Mouse (Mus musculus) liver, embryonic 14.5 days (tissue): ENCODE results near the gene Ppm1d. TPM values are rescaled to one million over a fixed set of nuclear protein-coding genes. Genes with fewer than 3 reads are reported as not detected.
A peak's percentile ranks its signal among the peaks of the same experiment; 100 is the strongest.

ENCODE experiments used
- ATAC-seq: fragments of 200-750 bp; cut with Nextera tagmentation; 2 replicates; pipeline ENCODE4 v1.8.0; 2017; ENCODE audit warnings: moderate number of reproducible peaks, mild to moderate bottlenecking, moderate library complexity; ENCODE audit not compliant: insufficient read depth
- DNase-seq, 3 experiments: peaks; one replicate each; pipeline ENCODE4 v3.0.0-alpha.2; 2012 to 2013; ENCODE audit warnings: low read depth in 3 of 3, low spot score in 3 of 3
- H3K27ac ChIP-seq: fragments of 300-500 bp; sonication (generic); 2 replicates; pipeline ENCODE4 v1.5.1; 2014; ENCODE audit warnings: moderate library complexity, mild to moderate bottlenecking, control low read depth, inconsistent platforms
- H3K27me3 ChIP-seq: fragments of 300-500 bp; sonication (generic); 2 replicates; pipeline ENCODE4 v1.6.1; 2014; ENCODE audit warnings: mild to moderate bottlenecking, low read length, moderate library complexity; ENCODE audit not compliant: control insufficient read depth, insufficient read depth
- H3K36me3 ChIP-seq: fragments of 300-500 bp; sonication (generic); replicated peaks from 2 replicates; pipeline ENCODE4 v1.6.1; 2014; ENCODE audit warnings: low read depth; ENCODE audit not compliant: control insufficient read depth, insufficient read depth
- H3K4me1 ChIP-seq, 2 experiments: fragments of 200-500 bp in 1 of 2; fragments of 300-500 bp in 1 of 2; sonication (generic) in 1 of 2; replicated peaks; 2 replicates each; pipeline ENCODE4 v1.6.1; 2012 to 2014; ENCODE audit warnings: antibody characterized with exemption in 1 of 2, inconsistent platforms in 1 of 2, low read length in 1 of 2; ENCODE audit not compliant: control insufficient read depth in 2 of 2, insufficient read depth in 2 of 2
- H3K4me2 ChIP-seq: fragments of 300-500 bp; sonication (generic); 2 replicates; pipeline ENCODE4 v1.6.1; 2014; ENCODE audit warnings: low read depth, mild to moderate bottlenecking, control low read depth, moderate library complexity
- H3K4me3 ChIP-seq, 2 experiments: fragments of 200-500 bp in 1 of 2; fragments of 300-500 bp in 1 of 2; sonication (generic) in 1 of 2; 2 replicates each; pipeline ENCODE4 v1.5.1; 2012 to 2014; ENCODE audit warnings: low read depth in 2 of 2, low read length in 2 of 2, mild to moderate bottlenecking in 2 of 2, control low read depth in 1 of 2, inconsistent platforms in 1 of 2, moderate library complexity in 1 of 2; ENCODE audit not compliant: insufficient read depth in 1 of 2
- H3K9ac ChIP-seq: fragments of 300-500 bp; sonication (generic); replicated peaks from 2 replicates; pipeline ENCODE4 v1.6.1; 2014; ENCODE audit warnings: mild to moderate bottlenecking, control low read depth, moderate library complexity
- H3K9me3 ChIP-seq: fragments of 300-500 bp; sonication (generic); 2 replicates; pipeline ENCODE4 v1.6.1; 2016; ENCODE audit warnings: low read length, mixed read lengths; ENCODE audit not compliant: control insufficient read depth
- CTCF ChIP-seq: IDR thresholded peaks from 2 replicates; pipeline ENCODE4 v1.5.1; 2016; ENCODE audit warnings: antibody characterized with exemption, low read depth, control low read depth
- EP300 ChIP-seq: IDR thresholded peaks from 2 replicates; pipeline ENCODE4 v1.6.1; 2016; ENCODE audit warnings: antibody characterized with exemption, low read depth
- WGBS: fragments of 180-500 bp; shearing (Covaris S2); extraction: QIAGEN DNeasy Blood & Tissue Kit; methylation state at CpG from one replicate; pipeline ENCODE4 v1.1.7; 2014; ENCODE audit not compliant: insufficient replicate concordance; 5-methylcytosine and 5-hydroxymethylcytosine counted together
- polyA plus RNA-seq, 2 experiments: library from polyadenylated mRNA; depleted of rRNA in 1 of 2; stranded (reverse) in 1 of 2; unstranded in 1 of 2; fragments of >200 nt; fragmentation: Nextera tagmentation in 1 of 2; extraction: Ambion mirVana in 1 of 2; gene quantifications; 2 replicates each; pipeline versions ENCODE4 v1.2.1 to v1.2.3; 2012 to 2014

Ppm1d gene
- polyA plus RNA-seq, 2 experiments: 12.5 to 21.9 TPM

- Histone ChIP-seq H3K4me3 (no peak overlapping the region), H3K4me1 (peaks cover 3 to 7% of the 10 kb centered on the region in 2 experiments), H3K9ac (no peak overlapping the region), H3K36me3 (peaks cover 40% of the 10 kb centered on the region), H3K27me3 (no peaks in the 10 kb centered on the region), H3K4me2 (no peak overlapping the region), H3K9me3 (no peaks in the 10 kb centered on the region), H3K27ac (no peak overlapping the region)
- WGBS: 88% methylated on average over 3 of the region's 3 CpGs
- no peak for TF ChIP-seq CTCF
- TF ChIP-seq EP300: no peak
- DNase-seq (no peak), ATAC-seq (no peak)
Measured at GRCm38 (mm10) chr11:85328717-85329116, 17.7 kb downstream of the Ppm1d start.

GRCm38 (mm10) chr11:85329167-85329894, 18.3 kb downstream of the Ppm1d start:
- WGBS: 94% methylated on average over 7 of the region's 7 CpGs
- no peak overlapping the region for H3K27ac ChIP-seq
- peaks cover 46% of the 10 kb centered on the region for H3K36me3 ChIP-seq
- peaks cover under 1% of the 10 kb centered on the region in 2 experiments; a peak in 3 of 4 replicates for H3K4me1 ChIP-seq
- DNase-seq (no peak), ATAC-seq (no peak)
- no peak overlapping the region for H3K4me2 ChIP-seq
- no peak overlapping the region for H3K4me3 ChIP-seq
- H3K27me3 ChIP-seq: no peaks in the 10 kb centered on the region
- no peaks in the 10 kb centered on the region for H3K9me3 ChIP-seq
- no peak for TF ChIP-seq EP300
- no peak for TF ChIP-seq CTCF
- no peak overlapping the region for H3K9ac ChIP-seq

- DNase-seq (peak in 1 of 3 experiments; percentile 39), ATAC-seq (no peak)
- no peak overlapping the region for H3K4me2 ChIP-seq
- 52% methylated on average over 4 of the region's 4 CpGs for WGBS
- TF ChIP-seq EP300 (no peak), CTCF (peak; percentile 90)
- no peaks in the 10 kb centered on the region for H3K27me3 ChIP-seq
- H3K4me3 ChIP-seq: no peak overlapping the region
- H3K4me1 ChIP-seq: peaks cover 12 to 15% of the 10 kb centered on the region in 2 experiments
- no peak overlapping the region for H3K27ac ChIP-seq
- no peaks in the 10 kb centered on the region for H3K9me3 ChIP-seq
- H3K36me3 ChIP-seq: peaks cover 61% of the 10 kb centered on the region
- no peak overlapping the region for H3K9ac ChIP-seq
Measured at GRCm38 (mm10) chr11:85334778-85335177, 23.7 kb downstream of the Ppm1d start.

GRCm38 (mm10) chr11:85339173-85339831, 28.3 kb downstream of the Ppm1d start:
- no peaks in the 10 kb centered on the region for H3K9me3 ChIP-seq
- peak overlapping the region; percentile 84 for H3K9ac ChIP-seq
- no peaks in the 10 kb centered on the region for H3K27me3 ChIP-seq
- WGBS: 20% methylated on average over 6 of the region's 6 CpGs
- H3K4me2 ChIP-seq: peak overlapping the region; percentile 63
- H3K4me1 ChIP-seq: peaks cover 18 to 24% of the 10 kb centered on the region in 2 experiments
- DNase-seq: peak; percentile 91 to 95 (median 92)
- H3K36me3 ChIP-seq: peaks cover 58% of the 10 kb centered on the region
- peak overlapping the region; percentile 98 for H3K27ac ChIP-seq
- ATAC-seq: peak; percentile 94
- H3K4me3 ChIP-seq: peak overlapping the region; percentile 64 to 85
- TF ChIP-seq EP300: peak; percentile 98
- TF ChIP-seq CTCF: peak; percentile 68

- 35% methylated on average over 7 of the region's 7 CpGs for WGBS
- peak overlapping the region; percentile 63 for H3K4me2 ChIP-seq
Measured at GRCm38 (mm10) chr11:85340070-85340616, 29.1 kb downstream of the Ppm1d start.

More at GRCm38 (mm10) chr11:85340070-85340616, 29.1 kb downstream of the Ppm1d start:
- no peaks in the 10 kb centered on the region for H3K9me3 ChIP-seq
- H3K27me3 ChIP-seq: no peaks in the 10 kb centered on the region
- peaks cover 18 to 24% of the 10 kb centered on the region in 2 experiments for H3K4me1 ChIP-seq
- H3K27ac ChIP-seq: peak overlapping the region; percentile 98
- peak overlapping the region; percentile 84 for H3K9ac ChIP-seq
- DNase-seq: peak; percentile 45 to 58 (median 52)
- TF ChIP-seq EP300 (no peak), CTCF (no peak)
- peaks cover 53% of the 10 kb centered on the region for H3K36me3 ChIP-seq
- peak overlapping the region; percentile 64 to 85 for H3K4me3 ChIP-seq
- peak; percentile 64 for ATAC-seq
